Mouse (Mus musculus) lung, postnatal 4 days (tissue): ENCODE data around the gene Ddx42.
"Not testable (repeated sequence)": the region's sequence is repeated elsewhere in the genome, so short reads cannot be mapped to it uniquely, and the experiment has no call there.

Source experiments
- DNase-seq, 2 experiments: peaks; one replicate each; pipeline ENCODE4 v3.0.0; 2021

Gene Ddx42

DNA sequence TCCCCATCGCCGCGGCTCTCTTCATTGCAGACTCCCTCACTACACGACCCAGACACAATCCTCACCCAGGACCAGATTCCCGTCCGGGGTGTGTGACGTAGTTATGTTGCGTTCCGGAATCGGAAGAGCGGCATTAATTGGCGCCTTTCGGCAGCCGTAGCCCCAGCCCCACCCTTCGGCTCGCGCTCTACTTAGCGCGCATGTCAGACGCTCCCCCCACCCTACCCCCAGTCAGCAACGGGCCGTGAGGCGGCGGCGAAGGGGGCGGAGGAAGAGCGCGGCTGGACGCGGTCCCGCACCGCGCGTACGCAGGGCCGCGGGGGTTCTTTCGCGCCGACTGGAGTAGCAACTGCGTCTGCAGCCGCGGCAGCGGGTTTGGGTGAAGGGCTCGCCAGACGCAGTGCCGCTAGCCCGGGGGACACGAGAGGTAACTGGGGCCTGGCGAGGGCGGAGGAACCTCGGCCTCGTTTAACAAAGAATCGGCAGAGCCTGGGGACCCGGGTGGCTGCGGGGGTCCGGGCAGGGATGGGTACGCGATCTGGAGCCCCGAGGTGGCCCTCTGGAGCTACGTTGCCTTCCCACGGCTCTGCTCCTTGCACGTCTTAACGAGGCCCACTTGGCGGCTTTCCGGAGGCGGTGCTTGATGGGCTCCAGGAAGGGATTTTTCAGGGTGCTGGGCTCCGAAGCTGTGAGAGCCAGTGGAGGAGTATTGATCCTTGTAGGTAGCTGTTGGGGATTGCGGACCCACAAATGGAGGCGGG is at the start of gene Ddx42:
Gene Ddx42 (plus strand): TSS at position 197 of the 761 bp plus-strand sequence.
- peak; percentile 93 to 96 for DNase-seq

DNA sequence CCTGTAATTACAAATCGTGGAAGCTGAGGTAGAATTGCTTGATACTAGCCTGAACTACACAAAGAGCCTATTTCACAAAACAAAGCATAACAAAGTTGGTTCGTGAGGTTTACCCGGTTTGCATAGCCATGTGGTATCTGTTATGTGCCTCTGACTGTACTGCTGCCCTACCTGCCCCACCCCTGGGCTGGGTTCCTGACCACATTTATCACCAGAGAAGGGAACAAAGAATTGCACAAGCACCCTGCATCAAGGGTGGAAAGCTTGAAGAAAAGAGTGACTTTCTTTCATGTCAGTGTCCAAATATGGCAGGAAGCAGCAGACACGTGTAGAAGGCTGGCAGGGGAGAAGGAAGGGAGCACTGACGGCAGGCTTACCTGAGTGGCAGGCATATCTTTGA is 49.3 kb upstream of the Ddx42 start:
- DNase-seq: peak; percentile 37 to 45

DNA sequence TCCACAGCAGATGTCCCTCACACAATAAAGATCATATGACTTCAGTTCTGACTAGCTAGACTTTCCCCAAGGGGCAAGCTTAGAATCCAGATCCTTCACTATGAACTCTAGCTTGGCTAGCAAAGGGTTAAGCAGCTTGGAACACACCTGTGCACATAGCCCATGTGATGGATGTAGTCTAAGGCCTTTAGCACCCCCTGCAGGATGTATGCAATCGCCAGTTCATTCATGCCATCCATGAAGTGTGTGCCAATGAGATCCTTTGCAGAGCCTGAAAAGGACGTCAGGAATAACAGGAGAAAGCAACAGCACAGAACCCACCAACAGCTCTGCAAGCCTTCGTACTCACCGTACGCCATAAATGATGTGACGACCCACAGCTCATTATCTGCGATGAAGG is 45.9 kb upstream of the Ddx42 start:
- DNase-seq: peak in 1 of 2 experiments; percentile 60

DNA sequence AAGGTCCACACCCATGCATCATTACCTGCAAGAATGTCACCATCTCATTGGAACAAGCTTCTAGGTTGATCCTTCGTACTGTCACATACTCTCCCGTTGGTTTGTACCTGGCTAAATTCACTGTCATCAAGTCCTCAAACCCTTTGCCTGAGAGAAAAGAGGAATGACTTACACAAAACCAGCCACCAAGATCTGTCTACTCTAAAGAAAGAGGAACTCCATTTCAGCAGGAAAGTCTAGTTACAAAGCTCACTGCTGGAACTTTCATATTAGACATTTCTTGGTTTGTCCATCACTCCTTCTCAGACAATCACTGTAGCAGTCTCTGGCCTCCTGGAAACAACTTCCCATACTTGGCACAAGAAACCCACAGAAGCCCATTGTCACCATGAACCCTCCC is 43.5 kb upstream of the Ddx42 start:
- DNase-seq: no peak

GRCm38 (mm10) chr11:106174372-106174771 is 42.4 kb upstream of the Ddx42 start:
- no peak for DNase-seq

DNA sequence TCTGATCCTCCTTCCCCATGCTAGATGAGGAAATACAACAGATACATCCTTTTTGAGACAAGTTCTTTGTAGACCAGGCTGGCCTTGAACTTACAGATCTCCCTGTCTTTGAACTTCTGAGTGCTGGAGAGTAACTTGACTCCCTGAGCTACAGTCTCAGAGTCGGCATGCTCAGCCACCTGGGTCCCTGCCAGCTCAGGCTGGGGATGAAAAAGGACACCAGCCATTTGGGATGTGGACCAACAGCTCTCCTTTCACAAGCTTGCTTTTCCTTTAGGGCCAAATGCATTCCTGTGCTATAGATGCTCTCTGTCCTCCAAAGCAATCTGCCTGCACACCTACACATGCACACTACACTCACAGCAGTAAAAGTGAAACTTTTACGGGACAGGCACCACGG is 41.6 kb upstream of the Ddx42 start:
- no peak for DNase-seq

GRCm38 (mm10) chr11:106176372-106176771 is 40.4 kb upstream of the Ddx42 start:
- DNase-seq: no peak

- DNase-seq: no peak
Measured at GRCm38 (mm10) chr11:106178036-106178782, 38.5 kb upstream of the Ddx42 start.

DNA sequence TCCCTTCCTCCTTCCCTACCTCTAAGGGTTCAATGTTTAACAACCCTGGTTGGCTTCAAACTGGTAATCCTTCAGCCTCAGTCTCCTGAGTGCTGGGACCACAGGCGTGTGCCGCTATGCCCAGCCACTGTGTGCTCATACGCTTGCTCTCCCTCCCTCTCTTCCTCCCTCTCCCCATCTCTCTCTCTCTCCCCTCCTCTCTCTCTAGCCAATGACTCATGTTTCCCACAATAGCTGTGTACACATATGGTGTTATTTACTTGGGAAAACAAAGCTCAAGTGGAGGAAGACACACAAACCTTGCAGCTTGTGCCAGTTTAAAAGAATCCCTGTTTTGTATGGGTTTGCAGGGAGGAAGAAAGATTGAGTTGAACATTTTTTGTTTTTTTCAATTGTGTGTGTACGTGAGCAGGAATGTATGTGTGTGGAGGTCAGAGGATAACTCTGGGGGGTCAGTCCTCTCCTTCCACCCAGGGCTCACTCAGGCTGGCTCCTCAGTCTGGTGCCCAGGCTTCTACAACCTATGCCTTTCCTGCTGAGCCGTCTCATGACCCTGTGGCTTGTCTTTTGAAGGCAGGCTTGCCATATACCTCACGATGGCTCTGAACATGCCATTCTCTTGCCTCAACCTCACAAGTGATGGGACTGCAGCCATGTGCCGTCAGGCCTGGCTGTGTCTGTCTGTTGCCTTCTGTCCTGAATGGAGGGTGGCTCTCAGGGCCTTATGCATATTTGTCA is 36.8 kb upstream of the Ddx42 start:
- DNase-seq: no peak

- no peak for DNase-seq
Measured at GRCm38 (mm10) chr11:106180449-106180801, 36.3 kb upstream of the Ddx42 start.

DNA sequence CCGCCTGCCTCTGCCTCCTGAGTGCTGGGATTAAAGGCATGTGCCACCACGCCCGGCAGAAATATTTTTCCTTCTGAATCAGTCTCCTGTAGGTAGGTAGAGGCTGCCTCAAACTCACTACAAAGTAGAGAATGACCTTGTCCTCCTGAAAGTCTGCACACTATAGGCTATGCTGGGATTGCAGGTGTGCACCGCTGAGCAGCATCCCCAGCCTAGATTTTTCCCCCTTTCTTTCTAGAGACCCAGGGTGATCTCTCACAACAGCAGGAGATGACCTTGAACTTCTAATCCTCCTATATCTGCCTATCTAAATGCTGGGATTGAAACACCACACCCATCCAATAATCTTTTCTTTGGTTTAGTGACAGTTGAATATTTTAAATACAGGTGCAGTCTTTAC is 29.4 kb upstream of the Ddx42 start:
- DNase-seq: no peak

DNA sequence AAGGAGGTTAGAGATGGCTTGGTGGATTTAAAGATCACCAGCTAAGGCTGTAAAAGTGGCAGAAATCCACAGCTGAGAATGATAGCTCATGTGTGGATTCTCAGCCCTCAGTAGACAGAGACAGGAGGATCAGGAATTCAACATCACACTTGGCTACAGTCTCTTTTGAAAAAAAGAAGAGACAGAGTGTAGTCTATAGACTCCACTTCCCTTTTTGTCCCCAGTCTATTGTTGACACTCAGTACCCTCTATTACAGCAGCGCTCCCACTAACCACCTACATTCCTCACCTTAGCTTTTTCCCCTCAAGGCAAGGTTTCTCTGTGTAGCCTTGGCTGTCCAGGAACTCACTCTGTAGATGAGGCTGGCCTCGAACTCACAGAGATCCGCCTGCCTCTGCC is 25.0 kb upstream of the Ddx42 start:
- DNase-seq: no peak

DNA sequence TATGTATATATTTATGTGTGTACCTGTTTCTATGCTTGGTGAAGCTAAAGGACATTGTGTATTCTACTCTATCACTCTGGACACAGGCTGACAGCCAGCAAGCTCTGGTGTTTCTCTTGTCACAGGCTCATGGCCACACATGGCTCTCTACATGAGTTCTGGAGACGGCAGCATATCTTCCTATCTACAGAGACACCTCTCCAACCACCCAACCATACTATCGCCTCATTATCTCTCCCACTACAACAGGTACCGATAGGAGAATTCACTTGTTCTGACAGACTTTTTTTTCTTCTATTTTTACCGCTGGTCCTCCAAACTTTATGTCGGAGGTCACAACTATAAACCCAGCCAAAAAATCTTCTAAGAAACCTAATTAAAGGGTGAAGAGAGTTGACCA is 24.5 kb upstream of the Ddx42 start:
- DNase-seq: no peak

GRCm38 (mm10) chr11:106192657-106193370 is 23.9 kb upstream of the Ddx42 start:
- no peak for DNase-seq

DNA sequence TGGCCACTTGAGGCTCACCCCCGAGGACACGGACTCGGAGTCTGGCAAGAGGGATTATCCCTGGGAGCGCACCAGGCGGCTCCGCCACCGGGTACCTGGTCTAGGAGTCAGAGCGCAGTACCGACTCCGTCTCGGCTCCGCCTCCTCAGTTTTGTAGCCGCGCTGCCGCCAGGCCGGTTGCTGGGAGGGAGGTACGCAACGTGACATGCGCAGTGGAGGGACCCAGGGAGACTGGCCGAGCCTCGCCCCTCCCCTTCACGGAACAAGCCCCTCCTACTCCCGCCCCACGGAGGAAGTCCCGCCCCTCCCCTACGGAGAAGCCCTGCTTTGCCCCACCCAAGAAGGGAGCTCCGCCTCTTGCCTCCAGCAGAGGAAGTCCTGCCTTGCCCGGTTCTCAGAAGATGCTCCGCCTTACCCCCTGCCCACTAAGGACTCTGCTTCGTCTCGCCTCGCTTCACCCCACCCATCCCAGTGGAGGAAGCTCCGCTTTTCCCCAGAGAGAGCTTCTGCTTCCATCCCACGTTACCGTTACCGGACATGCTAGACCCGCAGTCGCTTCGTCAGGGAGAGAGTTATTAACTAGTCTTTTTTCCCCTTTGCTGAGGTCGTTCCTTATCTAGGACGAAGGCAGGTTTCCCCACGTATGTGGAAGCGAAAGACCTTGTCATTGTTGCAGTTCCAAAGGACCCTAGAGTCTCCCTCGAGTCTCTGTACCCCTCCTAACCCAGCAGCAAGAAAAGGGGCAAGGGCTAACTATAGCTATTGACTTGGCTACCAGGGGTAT is 23.2 kb upstream of the Ddx42 start:
- peak; percentile 97 to 98 for DNase-seq

DNA sequence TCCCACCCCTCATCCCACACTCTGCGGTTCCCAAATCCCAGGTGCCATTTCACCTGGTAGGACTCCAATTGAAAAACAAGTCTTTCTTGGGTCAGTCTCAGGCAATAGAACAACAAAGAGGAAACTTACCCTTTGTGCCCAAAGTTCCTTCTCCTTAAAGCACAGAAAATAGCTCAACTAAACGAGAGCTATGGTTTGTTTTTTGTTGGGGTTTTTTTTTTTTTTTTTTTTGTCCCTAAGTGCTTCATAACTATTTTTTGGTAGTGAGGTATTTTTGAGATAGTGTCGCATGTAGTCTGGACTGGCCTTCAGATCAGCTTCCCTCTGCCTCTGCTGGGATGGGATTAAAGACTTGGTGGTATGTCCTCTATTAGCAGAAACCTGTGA is 22.6 kb upstream of the Ddx42 start:
- DNase-seq: no peak

DNA sequence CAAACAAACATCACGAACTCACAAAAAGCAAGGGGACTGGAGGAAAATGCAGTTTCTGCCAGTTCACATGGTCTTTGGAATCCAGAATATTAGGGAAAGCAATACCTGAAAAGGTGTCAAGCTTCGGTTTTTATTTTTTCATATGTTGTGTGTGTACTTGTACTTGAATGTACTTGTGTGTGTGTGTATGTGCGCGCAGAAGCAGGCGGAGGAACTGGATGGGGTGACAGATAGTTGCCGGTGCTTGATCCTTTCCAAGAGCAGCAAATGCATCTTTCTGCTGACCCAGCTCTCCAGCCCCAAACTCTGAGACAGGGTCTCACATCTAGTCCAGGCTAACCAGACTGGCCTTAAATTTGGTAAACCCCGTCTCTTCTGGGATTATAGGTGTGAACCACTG is 21.8 kb upstream of the Ddx42 start:
- no peak for DNase-seq

DNA sequence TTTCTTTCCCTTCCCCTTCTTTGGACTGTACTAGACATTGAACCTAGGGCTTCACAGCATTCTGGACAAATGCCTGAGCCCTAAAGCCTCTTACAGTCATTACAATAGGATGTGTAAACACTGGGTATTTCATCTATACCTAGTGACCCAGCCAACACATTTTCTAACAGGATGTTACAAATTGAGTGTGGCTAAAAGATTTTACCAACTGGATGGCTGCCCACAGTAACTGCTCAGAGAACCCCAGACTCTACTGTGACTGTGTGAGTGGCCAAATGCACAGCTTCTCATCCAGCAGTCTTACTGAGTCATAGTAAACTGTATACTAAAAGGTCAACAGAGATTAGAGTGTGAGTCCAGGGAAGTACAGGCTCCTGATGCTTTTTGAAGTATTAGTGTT is 21.4 kb upstream of the Ddx42 start:
- DNase-seq: no peak

DNA sequence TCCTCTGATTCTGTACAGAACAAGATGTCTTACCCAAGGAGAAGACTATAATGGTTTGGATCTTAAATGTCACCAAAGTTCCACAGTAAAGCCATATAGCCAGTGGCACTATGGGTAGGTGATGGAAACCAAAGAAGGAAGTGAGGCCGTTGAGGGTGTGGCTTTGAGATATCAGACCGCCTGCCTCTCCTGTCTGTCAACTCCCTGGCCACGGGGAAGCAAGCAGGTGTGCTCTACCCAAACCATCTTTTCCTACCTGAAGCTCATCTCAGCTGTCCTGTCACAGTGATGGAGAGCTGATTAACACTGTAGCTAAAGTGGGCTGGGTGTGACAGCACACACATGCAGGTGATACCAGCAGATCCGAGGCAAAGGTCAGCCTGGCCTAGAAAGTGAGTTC is 18.4 kb upstream of the Ddx42 start:
- no peak for DNase-seq

DNA sequence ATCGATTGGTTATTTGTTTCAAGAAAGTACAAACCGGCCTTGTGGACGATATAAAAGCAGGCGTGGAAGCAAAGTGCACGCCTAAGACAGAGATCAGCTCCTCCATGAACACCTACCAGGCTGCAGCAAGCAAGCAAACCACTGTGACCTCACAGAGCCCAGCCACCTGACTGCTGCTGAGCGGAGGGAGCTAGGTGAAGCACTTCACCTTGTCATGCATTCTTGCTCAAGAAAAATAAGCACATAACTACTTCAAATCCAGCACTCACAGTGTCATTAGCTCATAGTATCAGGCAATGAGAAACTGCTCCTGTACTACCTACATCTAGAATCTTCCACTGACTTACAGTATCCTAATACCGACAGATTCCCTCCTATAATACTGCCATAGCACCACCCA is 16.7 kb upstream of the Ddx42 start:
- DNase-seq: not testable (repeated sequence)

DNA sequence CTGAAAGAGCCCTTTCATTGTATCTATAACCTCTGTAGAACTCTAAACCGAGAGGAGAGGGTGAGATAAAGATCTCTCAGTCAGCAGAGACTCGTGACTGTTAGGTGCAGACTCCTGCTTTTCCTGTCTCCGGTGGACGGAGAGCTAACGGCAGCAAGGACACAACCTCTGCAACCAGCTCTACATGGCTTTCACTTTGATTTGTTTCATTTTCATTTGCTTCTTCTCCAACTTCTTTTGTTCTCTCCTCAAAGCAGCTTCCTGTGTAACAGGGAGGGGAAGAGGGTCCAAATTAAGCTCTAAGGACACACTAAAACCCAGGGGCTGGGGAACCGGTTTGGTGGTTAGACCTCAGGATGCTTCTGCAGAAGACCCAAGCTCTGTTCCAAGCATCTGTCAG is 16.0 kb upstream of the Ddx42 start:
- no peak for DNase-seq

- DNase-seq: no peak
Measured at GRCm38 (mm10) chr11:106201337-106202122, 15.2 kb upstream of the Ddx42 start.
